Mouse (Mus musculus) kidney, adult 2 months (tissue): ENCODE measurements around the gene Psat1.

Source experiments
- CTCF ChIP-seq: fragments of 200-500 bp; conservative IDR thresholded peaks from 2 replicates; pipeline ENCODE4 v1.5.1; 2011; ENCODE audit warnings: low read depth, mild to moderate bottlenecking, control low read depth, low read length, moderate library complexity, mixed read lengths; ENCODE audit not compliant: insufficient read depth, insufficient read length
- POLR2A ChIP-seq: fragments of 200-500 bp; IDR thresholded peaks from one replicate; pipeline ENCODE4 v1.6.1; 2011; ENCODE audit warnings: low read depth, low read length, control low read depth

DNA sequence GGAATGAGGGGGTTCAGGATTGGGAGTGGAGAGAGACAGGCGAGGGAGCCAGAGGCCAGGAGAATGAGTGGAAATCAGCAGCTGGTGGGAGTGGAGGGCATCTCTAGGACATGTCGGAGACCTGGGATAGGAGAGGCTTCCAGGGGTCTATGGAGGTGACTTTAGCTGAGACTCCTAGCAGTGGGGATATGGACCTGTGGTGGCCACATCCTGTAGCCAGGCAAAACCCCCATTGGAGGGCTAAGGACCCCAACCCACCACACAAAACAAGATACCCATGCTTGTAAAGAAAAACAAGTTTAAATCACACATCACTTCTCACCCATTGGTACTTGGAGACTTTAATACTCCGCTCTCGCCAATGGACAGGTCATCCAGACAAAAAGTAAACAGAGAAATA, 58.7 kb downstream of the Psat1 start:
- TF ChIP-seq CTCF (no peak), POLR2A (no peak)
